Mouse (Mus musculus): Measurements from ENCODE around the gene Ggcx. TPM values are rescaled to one million over a fixed set of nuclear protein-coding genes. Genes with fewer than 3 reads are reported as not detected.

Ggcx gene
- 21.8 and 25.1 TPM in 2 replicates for polyA plus RNA-seq (2012; rRNA removed)

GRCm38 (mm10) chr6:72414076-72414756, at the start of gene Ggcx:
Gene Ggcx (plus strand): TSS chr6:72414308.

GRCm38 (mm10) chr6:72366844-72367443, 47.2 kb upstream of the Ggcx start, which contains the start of gene Rnf181:
Gene Rnf181 (minus strand): TSS chr6:72366956.

GRCm38 (mm10) chr6:72380131-72380770, 33.9 kb upstream of the Ggcx start, which contains the start of gene Vamp5:
Gene Vamp5 (minus strand): TSS chr6:72380468.

GRCm38 (mm10) chr6:72389941-72390771, 24.0 kb upstream of the Ggcx start, which contains the start of gene Vamp8:
Gene Vamp8 (minus strand): TSS chr6:72390703.

GRCm38 (mm10) chr6:72439355-72440185, 25.5 kb downstream of the Ggcx start, which contains the start of gene Mat2a:
Gene Mat2a (minus strand): TSS chr6:72439558.

Other genes starting within 250 kb of the Ggcx start
- gene Atoh8, start 178.7 kb upstream of the Ggcx start, polyA plus RNA-seq (2012; rRNA removed) = 0.82 and 0.95 TPM in 2 replicates
- 0.05 and 0.15 TPM in 2 replicates for gene Sftpb, start 109.7 kb upstream of the Ggcx start, polyA plus RNA-seq (2012; rRNA removed)
- 19.8 and 20.1 TPM in 2 replicates for gene Usp39, start 69.1 kb upstream of the Ggcx start, polyA plus RNA-seq (2012; rRNA removed)
- gene 0610030E20Rik, start 67.0 kb upstream of the Ggcx start, polyA plus RNA-seq (2012; rRNA removed) = 10.1 and 12.6 TPM in 2 replicates
- 110 and 118 TPM in 2 replicates for gene Tmem150a, start 58.9 kb upstream of the Ggcx start, polyA plus RNA-seq (2012; rRNA removed)
- gene Rnf181, start 47.4 kb upstream of the Ggcx start, polyA plus RNA-seq (2012; rRNA removed) = 42.4 and 42.6 TPM in 2 replicates
- 42.2 and 50.9 TPM in 2 replicates for gene Vamp5, start 33.8 kb upstream of the Ggcx start, polyA plus RNA-seq (2012; rRNA removed)
- gene Vamp8, start 23.6 kb upstream of the Ggcx start, polyA plus RNA-seq (2012; rRNA removed) = 162 and 166 TPM in 2 replicates
- 70.1 and 74.0 TPM in 2 replicates for gene Mat2a, start 25.2 kb downstream of the Ggcx start, polyA plus RNA-seq (2012; rRNA removed)
- gene Sh2d6, start 107.4 kb downstream of the Ggcx start, polyA plus RNA-seq (2012; rRNA removed) = 0.02 and 0.04 TPM in 2 replicates
- gene Capg, start 130.1 kb downstream of the Ggcx start, polyA plus RNA-seq (2012; rRNA removed) = 15.2 and 16.7 TPM in 2 replicates
- 5.0 TPM in 2 replicates for gene Elmod3, start 184.1 kb downstream of the Ggcx start, polyA plus RNA-seq (2012; rRNA removed)
- gene Retsat, start 184.2 kb downstream of the Ggcx start, polyA plus RNA-seq (2012; rRNA removed) = 39.8 and 42.0 TPM in 2 replicates
- 14.1 and 14.2 TPM in 2 replicates for gene Tgoln1, start 202.7 kb downstream of the Ggcx start, polyA plus RNA-seq (2012; rRNA removed)